Mouse (Mus musculus): ENCODE measurements around the gene March1. TPM values are rescaled to one million over a fixed set of nuclear protein-coding genes. Genes with fewer than 3 reads are reported as not detected.

Gene March1
- total and polyA plus RNA-seq, 2 experiments, result 0.44 to 4.4 TPM

DNA sequence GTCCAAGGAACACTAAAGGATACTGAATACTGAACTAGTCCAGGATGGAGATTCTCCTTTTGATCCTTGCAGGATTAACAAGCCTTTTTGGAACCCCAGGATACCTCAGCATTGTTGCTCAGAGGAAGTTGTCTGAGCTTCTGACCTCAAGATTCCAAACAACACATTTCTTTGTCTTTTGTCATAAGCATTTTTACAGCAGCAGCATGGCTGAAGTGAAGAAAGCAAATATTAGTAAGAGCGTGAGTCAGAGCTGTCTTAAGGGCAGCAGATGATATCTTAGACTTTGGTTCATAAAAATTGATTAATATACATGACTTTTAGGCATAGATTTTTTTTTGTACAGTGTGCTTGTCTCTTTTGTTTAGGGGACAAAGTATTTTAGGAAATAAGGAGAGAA is 27.8 kb downstream of the March1 start:
- Histone ChIP-seq H3K27me3 (ENCODE audit: control insufficient read depth, insufficient read depth, low read length) (no peaks in the 10 kb centered on the region), H3K27ac (replicated peaks; ENCODE audit: insufficient read depth, low read depth, low read length) (no peak overlapping the region), H3K9ac (ENCODE audit: low read depth, low read length) (no peak overlapping the region), H3K4me1 (ENCODE audit: control insufficient read depth, insufficient read depth, low read length) (no peaks in the 10 kb centered on the region), H3K36me3 (ENCODE audit: control insufficient read depth, insufficient read depth, low read length) (no peaks in the 10 kb centered on the region), H3K79me2 (ENCODE audit: control insufficient read depth, insufficient read depth, low read length) (no peaks in the 10 kb centered on the region), H3K4me3 (ENCODE audit: insufficient read depth, low read depth, low read length) (no peak overlapping the region)
- no peak for DNase-seq (ENCODE audit: extremely low read depth, low read depth, low spot score)
- TF ChIP-seq POLR2A (IDR thresholded peaks at IDR 0.05; ENCODE audit: extremely low read depth, insufficient read depth, low read length) (no peak), CTCF (IDR thresholded peaks at IDR 0.05; ENCODE audit: low read depth, low read length) (no peak)
- WGBS, result 50% methylated on average over 1 of the region's 1 CpGs

DNA sequence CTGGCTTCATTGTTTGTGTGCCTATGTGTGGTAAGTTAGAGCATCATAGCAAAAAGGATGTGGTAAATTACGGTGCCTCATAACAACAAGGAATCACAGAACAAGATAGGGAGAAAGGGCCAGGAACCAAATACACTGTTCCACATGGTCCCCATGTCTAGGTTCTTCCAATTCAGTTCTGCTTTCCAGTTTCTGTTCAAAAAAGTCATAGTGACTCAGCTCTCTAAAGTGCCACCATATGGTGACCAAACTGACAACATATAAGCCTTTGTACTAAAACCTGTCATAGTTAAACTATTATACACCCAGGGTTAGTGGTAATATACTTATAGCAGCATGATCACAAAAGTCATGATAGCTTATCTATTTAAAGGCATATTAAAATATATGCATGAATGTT is 28.2 kb downstream of the March1 start:
- TF ChIP-seq POLR2A (IDR thresholded peaks at IDR 0.05; ENCODE audit: extremely low read depth, insufficient read depth, low read length), result no peak
- no peak for TF ChIP-seq CTCF (IDR thresholded peaks at IDR 0.05; ENCODE audit: low read depth, low read length)
- H3K4me1 ChIP-seq (ENCODE audit: control insufficient read depth, insufficient read depth, low read length), result no peaks in the 10 kb centered on the region
- H3K36me3 ChIP-seq (ENCODE audit: control insufficient read depth, insufficient read depth, low read length), result no peaks in the 10 kb centered on the region
- H3K27me3 ChIP-seq (ENCODE audit: control insufficient read depth, insufficient read depth, low read length), result no peaks in the 10 kb centered on the region
- no peak overlapping the region for H3K27ac ChIP-seq (replicated peaks; ENCODE audit: insufficient read depth, low read depth, low read length)
- no peak overlapping the region for H3K4me3 ChIP-seq (ENCODE audit: insufficient read depth, low read depth, low read length)
- no peaks in the 10 kb centered on the region for H3K79me2 ChIP-seq (ENCODE audit: control insufficient read depth, insufficient read depth, low read length)
- DNase-seq (ENCODE audit: extremely low read depth, low read depth, low spot score), result no peak
- 74% methylated on average over 1 of the region's 1 CpGs for WGBS
- no peak overlapping the region for H3K9ac ChIP-seq (ENCODE audit: low read depth, low read length)

DNA sequence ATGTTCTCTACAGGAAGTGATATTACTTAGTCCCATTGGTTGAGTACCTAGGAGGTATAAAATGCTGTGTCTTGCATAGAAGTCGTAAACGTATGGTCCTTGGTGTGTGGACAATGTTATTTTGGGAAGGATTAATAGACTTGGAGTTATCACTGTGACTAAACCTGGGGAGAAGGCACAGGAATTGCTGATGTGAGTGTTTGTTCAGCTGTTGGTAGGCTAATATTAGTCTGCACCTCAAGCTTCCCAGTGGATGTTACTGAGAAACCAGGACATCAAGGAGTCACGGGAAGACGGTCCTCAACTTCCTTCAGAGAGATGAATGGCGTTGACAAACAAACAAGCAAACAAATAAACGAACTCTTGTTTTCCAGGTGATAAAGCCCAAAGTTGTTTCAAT is 38.2 kb downstream of the March1 start:
- no peaks in the 10 kb centered on the region for H3K79me2 ChIP-seq (ENCODE audit: control insufficient read depth, insufficient read depth, low read length)
- no peak for TF ChIP-seq CTCF (IDR thresholded peaks at IDR 0.05; ENCODE audit: low read depth, low read length)
- TF ChIP-seq POLR2A (IDR thresholded peaks at IDR 0.05; ENCODE audit: extremely low read depth, insufficient read depth, low read length), result no peak
- no peak overlapping the region for H3K27ac ChIP-seq (replicated peaks; ENCODE audit: insufficient read depth, low read depth, low read length)
- no peak overlapping the region for H3K9ac ChIP-seq (ENCODE audit: low read depth, low read length)
- no peaks in the 10 kb centered on the region for H3K36me3 ChIP-seq (ENCODE audit: control insufficient read depth, insufficient read depth, low read length)
- H3K4me1 ChIP-seq (ENCODE audit: control insufficient read depth, insufficient read depth, low read length), result no peaks in the 10 kb centered on the region
- no peaks in the 10 kb centered on the region for H3K27me3 ChIP-seq (ENCODE audit: control insufficient read depth, insufficient read depth, low read length)
- 59% methylated on average over 6 of the region's 6 CpGs for WGBS
- no peak for DNase-seq (ENCODE audit: extremely low read depth, low read depth, low spot score)
- H3K4me3 ChIP-seq (ENCODE audit: insufficient read depth, low read depth, low read length), result no peak overlapping the region

DNA sequence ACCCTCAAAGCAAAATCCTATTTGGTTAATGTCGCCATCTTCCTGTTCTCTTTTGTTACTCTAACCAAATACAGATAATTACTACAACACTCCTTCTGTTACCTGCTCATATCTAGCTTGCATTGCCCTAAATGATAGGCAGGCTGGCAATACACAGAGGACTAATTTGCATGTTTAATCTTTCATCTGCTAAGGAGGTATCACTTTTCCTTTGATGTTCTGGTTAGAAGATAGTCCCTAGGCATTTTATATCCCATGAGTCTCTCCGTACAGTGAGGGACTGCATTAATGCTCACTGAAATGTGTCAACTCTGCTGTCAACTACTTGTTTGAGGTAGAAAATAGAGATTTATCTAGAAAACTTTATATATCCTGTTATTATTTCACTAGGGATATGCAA is 44.2 kb downstream of the March1 start:
- Histone ChIP-seq H3K4me1 (ENCODE audit: control insufficient read depth, insufficient read depth, low read length) (no peaks in the 10 kb centered on the region), H3K9ac (ENCODE audit: low read depth, low read length) (no peak overlapping the region), H3K36me3 (ENCODE audit: control insufficient read depth, insufficient read depth, low read length) (no peaks in the 10 kb centered on the region), H3K27ac (replicated peaks; ENCODE audit: insufficient read depth, low read depth, low read length) (no peak overlapping the region), H3K4me3 (ENCODE audit: insufficient read depth, low read depth, low read length) (no peak overlapping the region), H3K27me3 (ENCODE audit: control insufficient read depth, insufficient read depth, low read length) (no peaks in the 10 kb centered on the region), H3K79me2 (ENCODE audit: control insufficient read depth, insufficient read depth, low read length) (no peaks in the 10 kb centered on the region)
- no peak for DNase-seq (ENCODE audit: extremely low read depth, low read depth, low spot score)
- no peak for TF ChIP-seq CTCF (IDR thresholded peaks at IDR 0.05; ENCODE audit: low read depth, low read length)
- TF ChIP-seq POLR2A (IDR thresholded peaks at IDR 0.05; ENCODE audit: extremely low read depth, insufficient read depth, low read length), result no peak
- 83% methylated on average over 2 of the region's 2 CpGs for WGBS

DNA sequence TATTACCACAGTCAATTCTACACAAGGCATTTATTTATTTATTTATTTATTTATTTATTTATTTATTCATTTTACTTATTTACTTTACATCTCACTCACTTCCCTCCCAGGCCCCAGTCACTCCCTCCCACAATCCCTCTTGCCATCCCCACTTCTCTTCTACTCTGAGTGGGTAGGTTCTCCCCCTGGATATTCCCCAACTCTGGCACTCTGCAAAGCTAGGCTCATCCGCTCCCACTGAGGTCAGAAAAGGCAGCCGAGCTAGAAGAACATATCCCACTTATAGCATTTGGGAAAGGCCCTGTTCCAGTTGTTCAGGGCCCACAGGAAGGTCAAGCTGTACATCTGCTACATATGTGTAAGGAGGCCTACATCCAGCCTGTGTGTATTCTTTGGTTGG is 48.1 kb downstream of the March1 start:
- TF ChIP-seq POLR2A (IDR thresholded peaks at IDR 0.05; ENCODE audit: extremely low read depth, insufficient read depth, low read length) (no peak), CTCF (IDR thresholded peaks at IDR 0.05; ENCODE audit: low read depth, low read length) (no peak)
- Histone ChIP-seq H3K4me1 (ENCODE audit: control insufficient read depth, insufficient read depth, low read length) (no peaks in the 10 kb centered on the region), H3K4me3 (ENCODE audit: insufficient read depth, low read depth, low read length) (no peak overlapping the region), H3K79me2 (ENCODE audit: control insufficient read depth, insufficient read depth, low read length) (no peaks in the 10 kb centered on the region), H3K9ac (ENCODE audit: low read depth, low read length) (no peak overlapping the region), H3K36me3 (ENCODE audit: control insufficient read depth, insufficient read depth, low read length) (no peaks in the 10 kb centered on the region), H3K27me3 (ENCODE audit: control insufficient read depth, insufficient read depth, low read length) (no peaks in the 10 kb centered on the region), H3K27ac (replicated peaks; ENCODE audit: insufficient read depth, low read depth, low read length) (no peak overlapping the region)
- 81% methylated on average over 2 of the region's 2 CpGs for WGBS
- DNase-seq (ENCODE audit: extremely low read depth, low read depth, low spot score), result no peak

DNA sequence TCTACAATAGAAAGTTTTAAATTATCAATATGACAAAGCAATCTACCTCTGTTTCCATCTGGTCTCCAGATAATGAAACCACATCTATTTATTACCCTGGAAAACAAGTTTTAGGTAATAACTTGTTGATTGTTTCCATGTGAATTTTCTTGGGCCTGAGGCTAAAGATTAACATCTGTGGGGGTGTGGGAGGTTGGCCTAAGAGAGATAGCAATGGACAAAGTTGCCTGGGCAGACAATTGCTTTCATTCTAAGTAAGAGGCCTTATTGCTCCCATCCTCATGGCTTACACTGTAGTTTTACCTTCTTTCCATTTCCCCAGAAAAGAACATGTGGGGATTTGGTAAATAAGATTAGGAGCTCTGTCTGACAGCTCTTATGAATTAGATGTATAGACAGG is 125.4 kb downstream of the March1 start:
- H3K4me3 ChIP-seq (ENCODE audit: insufficient read depth, low read depth, low read length), result no peak overlapping the region
- H3K36me3 ChIP-seq (ENCODE audit: control insufficient read depth, insufficient read depth, low read length), result no peaks in the 10 kb centered on the region
- H3K4me1 ChIP-seq (ENCODE audit: control insufficient read depth, insufficient read depth, low read length), result no peaks in the 10 kb centered on the region
- TF ChIP-seq CTCF (IDR thresholded peaks at IDR 0.05; ENCODE audit: low read depth, low read length) (no peak), POLR2A (IDR thresholded peaks at IDR 0.05; ENCODE audit: extremely low read depth, insufficient read depth, low read length) (no peak)
- H3K27ac ChIP-seq (replicated peaks; ENCODE audit: insufficient read depth, low read depth, low read length), result no peak overlapping the region
- no peak overlapping the region for H3K9ac ChIP-seq (ENCODE audit: low read depth, low read length)
- H3K27me3 ChIP-seq (ENCODE audit: control insufficient read depth, insufficient read depth, low read length), result no peaks in the 10 kb centered on the region
- H3K79me2 ChIP-seq (ENCODE audit: control insufficient read depth, insufficient read depth, low read length), result no peaks in the 10 kb centered on the region
- DNase-seq (ENCODE audit: extremely low read depth, low read depth, low spot score), result no peak

Data from liver, adult 2 months (tissue).